Comparison of ENCODE assay signal across 23 mouse cellular contexts in the genomic region with DNA sequence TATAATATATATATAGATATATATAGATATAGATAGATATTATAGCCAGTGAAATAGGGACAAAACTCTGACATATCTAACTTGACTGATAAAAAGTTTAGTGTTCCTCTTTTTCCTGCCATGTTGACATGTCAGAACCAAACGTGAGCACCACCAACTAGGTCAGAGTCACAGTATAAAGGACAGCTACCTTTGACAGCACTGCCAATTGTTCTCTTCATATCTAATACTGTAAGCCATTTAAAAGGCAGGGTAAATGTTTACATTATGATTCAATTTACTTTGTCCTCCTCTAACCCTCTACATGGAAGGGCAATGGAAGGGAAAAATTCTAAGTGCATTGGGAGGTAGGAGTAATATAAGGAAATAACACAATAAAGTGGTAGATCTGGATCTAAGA. TPM values are rescaled to one million over a fixed set of nuclear protein-coding genes. Genes with fewer than 3 reads are reported as not detected.
DNase-seq lines count a peak whose midpoint lies in the region; ATAC-seq lines count a peak whose summit lies in the region.
"Had no signal": no experiment of that assay in that cellular context is flagged by ENCODE, and none has a peak within 500 bp of the region (broad histone marks: within the 10 kb centered on the region; RNA-seq: fewer than 3 reads in every experiment).

No protein-coding gene starts in this region.

- no peak overlapping the region for H3K9ac ChIP-seq in liver, embryonic 12.5 days
- H3K9ac ChIP-seq in liver, embryonic 11.5 days (ENCODE audit: low read depth, low read length) = no peak overlapping the region
- no peak overlapping the region for H3K9ac ChIP-seq in stomach, embryonic 14.5 days (replicated peaks; ENCODE audit: low read depth, low read length)
- no peak overlapping the region for H3K9ac ChIP-seq in stomach, embryonic 16.5 days (ENCODE audit: low read length)
- H3K9ac ChIP-seq: embryonic facial prominence, embryonic 13.5 days; embryonic facial prominence, embryonic 15.5 days; forebrain, embryonic 12.5 days had no signal

- DNase-seq in liver, embryonic 11.5 days (ENCODE audit: low spot score) = no peak
- no peak for DNase-seq in frontal cortex, postnatal 10 days (ENCODE audit: low spot score in 2 of 2)
- DNase-seq in gastrocnemius, postnatal 4 days (ENCODE audit: low spot score in 2 of 2) = no peak
- DNase-seq in spleen, postnatal 36 days (ENCODE audit: low spot score in 2 of 2) = no peak
- DNase-seq: adrenal gland, adult 8-10 months; adrenal gland, postnatal 14 days; adrenal gland, postnatal 36 days; cerebellum, adult 11-12 months; cerebellum, adult 2 months; cerebellum, adult 9-10 months; cerebellum, postnatal 10 days; cerebellum, postnatal 25 days had no signal

- no peak overlapping the region for H3K4me2 ChIP-seq in liver, embryonic 12.5 days
- H3K4me2 ChIP-seq in liver, embryonic 11.5 days = no peak overlapping the region
- H3K4me2 ChIP-seq in stomach, embryonic 14.5 days (replicated peaks; ENCODE audit: low read depth, low read length) = no peak overlapping the region
- H3K4me2 ChIP-seq in stomach, embryonic 16.5 days (ENCODE audit: low read depth, low read length) = no peak overlapping the region
- H3K4me2 ChIP-seq: embryonic facial prominence, embryonic 13.5 days; embryonic facial prominence, embryonic 15.5 days; forebrain, embryonic 12.5 days had no signal

- no peak overlapping the region for H3K4me3 ChIP-seq in liver, embryonic 12.5 days
- H3K4me3 ChIP-seq in liver, embryonic 11.5 days (ENCODE audit: low read depth, low read length) = no peak overlapping the region
- no peak overlapping the region for H3K4me3 ChIP-seq in stomach, embryonic 14.5 days (ENCODE audit: low read depth, low read length)
- no peak overlapping the region for H3K4me3 ChIP-seq in stomach, embryonic 16.5 days (replicated peaks; ENCODE audit: low read length)
- H3K4me3 ChIP-seq: embryonic facial prominence, embryonic 13.5 days; embryonic facial prominence, embryonic 15.5 days; forebrain, embryonic 10.5 days; forebrain, embryonic 12.5 days had no signal

- H3K9me3 ChIP-seq in liver, embryonic 12.5 days (replicated peaks) = peaks cover 5% of the 10 kb centered on the region; the same call in 1 of the 2 replicates
- H3K9me3 ChIP-seq in liver, embryonic 11.5 days (ENCODE audit: control insufficient read depth, low read length) = peaks cover 8% of the 10 kb centered on the region; the same call in 1 of the 2 replicates
- H3K9me3 ChIP-seq in stomach, embryonic 14.5 days (ENCODE audit: control insufficient read depth, low read depth, low read length) = 0 out of 2 replicates have a peak, but pooled peaks cover 8% of the 10 kb centered on the region
- H3K9me3 ChIP-seq in stomach, embryonic 16.5 days (replicated peaks; ENCODE audit: control insufficient read depth, low read length) = 0 out of 2 replicates have a peak, but pooled peaks cover 13% of the 10 kb centered on the region
- H3K9me3 ChIP-seq: embryonic facial prominence, embryonic 15.5 days had no signal

- H3K27me3 ChIP-seq in liver, embryonic 12.5 days (replicated peaks) = no peaks in the 10 kb centered on the region
- H3K27me3 ChIP-seq in liver, embryonic 11.5 days (replicated peaks; ENCODE audit: control insufficient read depth, insufficient read depth, low read length) = no peaks in the 10 kb centered on the region
- H3K27me3 ChIP-seq in stomach, embryonic 14.5 days (ENCODE audit: control insufficient read depth, insufficient read depth, low read length) = no peaks in the 10 kb centered on the region
- no peaks in the 10 kb centered on the region for H3K27me3 ChIP-seq in stomach, embryonic 16.5 days (ENCODE audit: control insufficient read depth, insufficient read depth, low read length)
- H3K27me3 ChIP-seq: embryonic facial prominence, embryonic 13.5 days; embryonic facial prominence, embryonic 15.5 days; forebrain, embryonic 12.5 days; Patski had no signal

- ATAC-seq in liver, embryonic 12.5 days = no peak
- ATAC-seq in liver, embryonic 11.5 days (replicated peaks; ENCODE audit: low FRiP score) = no peak
- peak; percentile 72; the same call in 1 of the 2 replicates for ATAC-seq in stomach, embryonic 14.5 days (ENCODE audit: insufficient number of reproducible peaks, insufficient read depth, low FRiP score, low read depth)
- peak; percentile 64; the same call in 1 of the 2 replicates for ATAC-seq in stomach, embryonic 16.5 days (ENCODE audit: insufficient read depth, low FRiP score)
- ATAC-seq: activated CD4-positive, CD25-positive, alpha-beta regulatory T cell, adult 4 months; forebrain, embryonic 14.5 days; forebrain, embryonic 16.5 days; Patski had no signal

- H3K4me1 ChIP-seq in liver, embryonic 12.5 days = peaks cover 46% of the 10 kb centered on the region
- peaks cover 6% of the 10 kb centered on the region for H3K4me1 ChIP-seq in liver, embryonic 11.5 days (replicated peaks; ENCODE audit: control insufficient read depth, insufficient read depth, low read length)
- H3K4me1 ChIP-seq in stomach, embryonic 14.5 days (ENCODE audit: control insufficient read depth, insufficient read depth, low read length) = no peaks in the 10 kb centered on the region
- no peaks in the 10 kb centered on the region for H3K4me1 ChIP-seq in stomach, embryonic 16.5 days (ENCODE audit: control insufficient read depth, insufficient read depth, low read length)
- H3K4me1 ChIP-seq: embryonic facial prominence, embryonic 13.5 days; embryonic facial prominence, embryonic 15.5 days; forebrain, embryonic 10.5 days; forebrain, embryonic 12.5 days had no signal

- peak overlapping the region; percentile 48; the same call in 1 of the 2 replicates for H3K27ac ChIP-seq in liver, embryonic 12.5 days
- no peak overlapping the region for H3K27ac ChIP-seq in liver, embryonic 11.5 days (ENCODE audit: low read depth, low read length)
- H3K27ac ChIP-seq in stomach, embryonic 14.5 days (ENCODE audit: low read length) = no peak overlapping the region
- H3K27ac ChIP-seq in stomach, embryonic 16.5 days (ENCODE audit: low read length) = no peak overlapping the region
- H3K27ac ChIP-seq: embryonic facial prominence, embryonic 13.5 days; embryonic facial prominence, embryonic 15.5 days; forebrain, embryonic 10.5 days; forebrain, embryonic 12.5 days had no signal

- WGBS in liver, embryonic 12.5 days (ENCODE audit: insufficient replicate concordance) = 21% methylated on average over 1 of the region's 1 CpGs
- 56% methylated on average over 1 of the region's 1 CpGs for WGBS in liver, embryonic 11.5 days
- WGBS in stomach, embryonic 14.5 days = 59% methylated on average over 1 of the region's 1 CpGs
- WGBS in stomach, embryonic 16.5 days = 45% methylated on average over 1 of the region's 1 CpGs

- peaks cover 43% of the 10 kb centered on the region for H3K36me3 ChIP-seq in liver, embryonic 12.5 days
- peaks cover 9% of the 10 kb centered on the region; the same call in 1 of the 2 replicates for H3K36me3 ChIP-seq in liver, embryonic 11.5 days (ENCODE audit: control insufficient read depth, insufficient read depth, low read length)
- peaks cover 7% of the 10 kb centered on the region; the same call in 1 of the 2 replicates for H3K36me3 ChIP-seq in stomach, embryonic 14.5 days (ENCODE audit: control insufficient read depth, insufficient read depth, low read length)
- peaks cover 9% of the 10 kb centered on the region for H3K36me3 ChIP-seq in stomach, embryonic 16.5 days (ENCODE audit: control insufficient read depth, insufficient read depth, low read length)

RNA-seq across cellular contexts. Expression of gene Impad1, which starts 8.8 kb away (rescaled TPM):
- 13.4 and 13.9 TPM in 2 replicates for polyA plus RNA-seq in liver, embryonic 12.5 days (2016; fragmentation: Nextera tagmentation; extraction: Ambion mirVana)
- polyA plus RNA-seq in liver, embryonic 11.5 days (2014; fragmentation: Nextera tagmentation; extraction: Ambion mirVana) = 20.5 and 21.4 TPM in 2 replicates
- 60.6 and 65.7 TPM in 2 replicates for polyA plus RNA-seq in stomach, embryonic 14.5 days (2014; fragmentation: Nextera tagmentation; extraction: Ambion mirVana)
- polyA plus RNA-seq in stomach, embryonic 16.5 days (2015; fragmentation: Nextera tagmentation; extraction: Ambion mirVana) = 28.8 and 34.6 TPM in 2 replicates
- 10 to 100 TPM; 37.5 to 39.2 TPM for total RNA-seq in gastrocnemius, postnatal 4 days (2021)

Comparison
In these comparisons a context has a peak if more than half of its experiments do, and no peak if none do; other contexts are left out.
1. ATAC-seq: peak in stomach, embryonic 14.5 days (single experiment) and stomach, embryonic 16.5 days (single experiment); none in liver, embryonic 12.5 days (single experiment) and liver, embryonic 11.5 days (single experiment).